Mouse (Mus musculus) hindlimb bud, embryonic 11.5 days (tissue): ENCODE measurements at regions not wholly inside any gene's neighbourhood (a gene's known extent, or its start where the extent isn't known, plus 50 kb on each side); places are given as distances from the start of the nearest gene placed in this dataset.
"Not testable (repeated sequence)": the region's sequence is repeated elsewhere in the genome, so short reads cannot be mapped to it uniquely, and the experiment has no call there.

Source experiments
- DNase-seq: peaks from one replicate; pipeline ENCODE4 v3.0.0-alpha.2; 2012; ENCODE audit warnings: low read depth, low spot score; ENCODE audit errors: extremely low spot score

- DNase-seq = no peak
Measured at GRCm38 (mm10) chr8:28371752-28372151, 924.3 kb downstream of the Poteg start.

- DNase-seq = no peak
Measured at GRCm38 (mm10) chr8:28400141-28400540, 952.7 kb downstream of the Poteg start.

- no peak for DNase-seq
Measured at GRCm38 (mm10) chr8:28427544-28428135, 980.2 kb downstream of the Poteg start.

- no peak for DNase-seq
Measured at GRCm38 (mm10) chr8:28473190-28473589, 1025.7 kb downstream of the Poteg start.

- DNase-seq = no peak
Measured at GRCm38 (mm10) chr8:28487913-28488312, 1040.4 kb downstream of the Poteg start.

- no peak for DNase-seq
Measured at GRCm38 (mm10) chr8:28503488-28504319, 1056.2 kb downstream of the Poteg start.

GRCm38 (mm10) chr8:28523506-28523905, 1076.0 kb downstream of the Poteg start:
- DNase-seq = not testable (repeated sequence)

GRCm38 (mm10) chr8:28547236-28547635, 1099.8 kb downstream of the Poteg start:
- DNase-seq = no peak

- DNase-seq = no peak
Measured at GRCm38 (mm10) chr8:28559881-28560280, 1112.4 kb downstream of the Poteg start.

- no peak for DNase-seq
Measured at GRCm38 (mm10) chr8:28579250-28579651, 1131.8 kb downstream of the Poteg start.

GRCm38 (mm10) chr8:28580821-28581220, 1133.4 kb downstream of the Poteg start:
- no peak for DNase-seq

GRCm38 (mm10) chr8:28589999-28590398, 1142.5 kb downstream of the Poteg start:
- no peak for DNase-seq

GRCm38 (mm10) chr8:28593238-28593637, 1145.8 kb downstream of the Poteg start:
- DNase-seq = no peak

- DNase-seq = no peak
Measured at GRCm38 (mm10) chr8:28594191-28594590, 1146.7 kb downstream of the Poteg start.

GRCm38 (mm10) chr8:28594606-28595005, 1147.1 kb downstream of the Poteg start:
- no peak for DNase-seq

- DNase-seq = no peak
Measured at GRCm38 (mm10) chr8:28595880-28596279, 1148.4 kb downstream of the Poteg start.
